Mouse (Mus musculus): ENCODE measurements at regions not wholly inside any gene's neighbourhood (a gene's known extent, or its start where the extent isn't known, plus 50 kb on each side); places are given as distances from the start of the nearest gene placed in this dataset.

- no peak for ATAC-seq (replicated peaks; ENCODE audit: low FRiP score, low TSS enrichment, poor library complexity, severe bottlenecking)
These were observed 212.9 kb upstream of the Gm11042 start for GRCm38 (mm10) chr12:74528983-74529566.

- ATAC-seq (replicated peaks; ENCODE audit: low FRiP score, low TSS enrichment, poor library complexity, severe bottlenecking) = no peak
These were observed 211.0 kb upstream of the Gm11042 start for GRCm38 (mm10) chr12:74527190-74527621.

- ATAC-seq (replicated peaks; ENCODE audit: low FRiP score, low TSS enrichment, poor library complexity, severe bottlenecking) = no peak
These were observed 207.8 kb upstream of the Gm11042 start for GRCm38 (mm10) chr12:74523988-74524387.

GRCm38 (mm10) chr12:74518032-74518431 is 201.8 kb upstream of the Gm11042 start:
- no peak for ATAC-seq (replicated peaks; ENCODE audit: low FRiP score, low TSS enrichment, poor library complexity, severe bottlenecking)

GRCm38 (mm10) chr12:74516527-74516926 is 200.3 kb upstream of the Gm11042 start:
- no peak for ATAC-seq (replicated peaks; ENCODE audit: low FRiP score, low TSS enrichment, poor library complexity, severe bottlenecking)

- ATAC-seq (replicated peaks; ENCODE audit: low FRiP score, low TSS enrichment, poor library complexity, severe bottlenecking) = no peak
These were observed 186.6 kb upstream of the Gm11042 start for GRCm38 (mm10) chr12:74502791-74503190.

GRCm38 (mm10) chr12:74477619-74478018 is 161.4 kb upstream of the Gm11042 start:
- no peak for ATAC-seq (replicated peaks; ENCODE audit: low FRiP score, low TSS enrichment, poor library complexity, severe bottlenecking)

GRCm38 (mm10) chr12:74474741-74475140 is 158.5 kb upstream of the Gm11042 start:
- ATAC-seq (replicated peaks; ENCODE audit: low FRiP score, low TSS enrichment, poor library complexity, severe bottlenecking) = no peak

GRCm38 (mm10) chr12:74458521-74458920 is 142.3 kb upstream of the Gm11042 start:
- no peak for ATAC-seq (replicated peaks; ENCODE audit: low FRiP score, low TSS enrichment, poor library complexity, severe bottlenecking)

- ATAC-seq (replicated peaks; ENCODE audit: low FRiP score, low TSS enrichment, poor library complexity, severe bottlenecking) = no peak
These were observed 136.3 kb upstream of the Gm11042 start for GRCm38 (mm10) chr12:74452375-74453090.

- no peak for ATAC-seq (replicated peaks; ENCODE audit: low FRiP score, low TSS enrichment, poor library complexity, severe bottlenecking)
These were observed 132.1 kb upstream of the Gm11042 start for GRCm38 (mm10) chr12:74448248-74448647.

GRCm38 (mm10) chr12:74434874-74435273 is 118.7 kb upstream of the Gm11042 start:
- ATAC-seq (replicated peaks; ENCODE audit: low FRiP score, low TSS enrichment, poor library complexity, severe bottlenecking) = no peak

GRCm38 (mm10) chr12:74414738-74415137 is 98.5 kb upstream of the Gm11042 start:
- ATAC-seq (replicated peaks; ENCODE audit: low FRiP score, low TSS enrichment, poor library complexity, severe bottlenecking) = no peak

- ATAC-seq (replicated peaks; ENCODE audit: low FRiP score, low TSS enrichment, poor library complexity, severe bottlenecking) = no peak
These were observed 94.3 kb upstream of the Gm11042 start for GRCm38 (mm10) chr12:74410511-74410910.

GRCm38 (mm10) chr12:74407591-74408095 is 91.4 kb upstream of the Gm11042 start:
- ATAC-seq (replicated peaks; ENCODE audit: low FRiP score, low TSS enrichment, poor library complexity, severe bottlenecking) = no peak

- ATAC-seq (replicated peaks; ENCODE audit: low FRiP score, low TSS enrichment, poor library complexity, severe bottlenecking) = no peak
These were observed 73.6 kb upstream of the Gm11042 start for GRCm38 (mm10) chr12:74389811-74390210.
